Mouse (Mus musculus) heart, embryonic 14.5 days (tissue): ENCODE results near the gene Ptprf. TPM values are rescaled to one million over a fixed set of nuclear protein-coding genes. Genes with fewer than 3 reads are reported as not detected.

Experiments
- ATAC-seq: fragments of 200-750 bp; cut with Nextera tagmentation; 2 replicates; pipeline ENCODE4 v1.8.0; 2017; ENCODE audit warnings: low read depth, moderate TSS enrichment; ENCODE audit not compliant: insufficient number of reproducible peaks, insufficient read depth, low FRiP score
- H3K27ac ChIP-seq, 2 experiments: fragments of 200-500 bp in 1 of 2; fragments of 300-500 bp in 1 of 2; sonication (generic) in 1 of 2; replicated peaks in 1 of 2; 2 replicates each; pipeline ENCODE4 v1.5.1; 2012 to 2014; ENCODE audit warnings: low read depth in 2 of 2, low read length in 2 of 2, control low read depth in 1 of 2, mild to moderate bottlenecking in 1 of 2, mixed read lengths in 1 of 2; ENCODE audit not compliant: control insufficient read depth in 1 of 2, insufficient read depth in 1 of 2
- H3K27me3 ChIP-seq: fragments of 300-500 bp; sonication (generic); 2 replicates; pipeline ENCODE4 v1.6.1; 2014; ENCODE audit warnings: mild to moderate bottlenecking, low read length, control low read depth; ENCODE audit not compliant: control insufficient read depth, insufficient read depth
- H3K36me3 ChIP-seq: fragments of 300-500 bp; sonication (generic); 2 replicates; pipeline ENCODE4 v1.6.1; 2014; ENCODE audit warnings: mild to moderate bottlenecking, control low read depth, low read length, mixed read lengths; ENCODE audit not compliant: control insufficient read depth, insufficient read depth
- H3K4me1 ChIP-seq, 2 experiments: fragments of 200-500 bp in 1 of 2; fragments of 300-500 bp in 1 of 2; sonication (generic) in 1 of 2; 2 replicates each; pipeline ENCODE4 v1.6.1; 2012 to 2014; ENCODE audit warnings: low read length in 2 of 2, control low read depth in 1 of 2, mixed read lengths in 1 of 2; ENCODE audit not compliant: control insufficient read depth in 2 of 2, insufficient read depth in 2 of 2
- H3K4me2 ChIP-seq: fragments of 300-500 bp; sonication (generic); 2 replicates; pipeline ENCODE4 v1.6.1; 2014; ENCODE audit warnings: mild to moderate bottlenecking, low read length
- H3K4me3 ChIP-seq, 2 experiments: fragments of 200-500 bp in 1 of 2; fragments of 300-500 bp in 1 of 2; sonication (generic) in 1 of 2; 2 replicates each; pipeline ENCODE4 v1.5.1; 2012 to 2014; ENCODE audit warnings: low read length in 2 of 2, mild to moderate bottlenecking in 2 of 2, control low read depth in 1 of 2, low read depth in 1 of 2, moderate library complexity in 1 of 2; ENCODE audit not compliant: control insufficient read depth in 1 of 2, insufficient read depth in 1 of 2
- H3K9ac ChIP-seq: fragments of 300-500 bp; sonication (generic); 2 replicates; pipeline ENCODE4 v1.6.1; 2014; ENCODE audit warnings: mild to moderate bottlenecking, low read length
- H3K9me3 ChIP-seq: fragments of 300-500 bp; sonication (generic); 2 replicates; pipeline ENCODE4 v1.6.1; 2016; ENCODE audit warnings: low read length, control low read depth; ENCODE audit not compliant: control insufficient read depth
- WGBS: fragments of 180-500 bp; shearing (Covaris S2); extraction: QIAGEN DNeasy Blood & Tissue Kit; methylation state at CpG from one replicate; pipeline ENCODE4 v1.1.7; 2014; 5-methylcytosine and 5-hydroxymethylcytosine counted together
- microRNA-seq: library from miRNA; unstranded; fragments of <30 nt; microRNA quantifications from one replicate; pipeline ENCODE4, GENCODE M21; 2016
- polyA plus RNA-seq: library from polyadenylated mRNA; unstranded; fragments of >200 nt; fragmentation: Nextera tagmentation; extraction: Ambion mirVana; gene quantifications from 2 replicates; pipeline ENCODE4 v1.2.1, GENCODE M21; 2014

The Ptprf gene
- polyA plus RNA-seq, 1 experiment from 2014 or later: 19.7 TPM

GRCm38 (mm10) chr4:118178952-118179466 is 112.2 kb downstream of the Ptprf start:
- Histone ChIP-seq H3K36me3 (peaks cover 34% of the 10 kb centered on the region), H3K9ac (peak overlapping the region; percentile 94), H3K4me3 (peak overlapping the region; percentile 90), H3K4me2 (peak overlapping the region; percentile 82), H3K4me1 (peaks cover 3 to 8% of the 10 kb centered on the region in 2 experiments), H3K27me3 (no peaks in the 10 kb centered on the region), H3K9me3 (no peaks in the 10 kb centered on the region), H3K27ac (peak overlapping the region; percentile 50 to 96; a peak in 3 of 4 replicates)
- no peak for ATAC-seq
- WGBS: 1% methylated on average over 12 of the region's 12 CpGs

GRCm38 (mm10) chr4:118172461-118172860 is 118.7 kb downstream of the Ptprf start:
- no peak overlapping the region for H3K27ac ChIP-seq
- 95% methylated on average over 12 of the region's 12 CpGs for WGBS

GRCm38 (mm10) chr4:118171006-118171405 is 120.2 kb downstream of the Ptprf start:
- Histone ChIP-seq H3K4me3 (no peak overlapping the region), H3K27ac (no peak overlapping the region), H3K9ac (no peak overlapping the region), H3K36me3 (peaks cover 100% of the 10 kb centered on the region), H3K9me3 (no peaks in the 10 kb centered on the region), H3K4me2 (no peak overlapping the region), H3K27me3 (no peaks in the 10 kb centered on the region), H3K4me1 (no peaks in the 10 kb centered on the region)
- 88% methylated on average over 9 of the region's 9 CpGs for WGBS
- ATAC-seq: no peak

More at GRCm38 (mm10) chr4:118172461-118172860, 118.7 kb downstream of the Ptprf start:
- Histone ChIP-seq H3K9me3 (no peaks in the 10 kb centered on the region), H3K27me3 (no peaks in the 10 kb centered on the region), H3K4me1 (no peaks in the 10 kb centered on the region), H3K4me2 (no peak overlapping the region), H3K9ac (no peak overlapping the region), H3K4me3 (no peak overlapping the region), H3K36me3 (peaks cover 99% of the 10 kb centered on the region)
- no peak for ATAC-seq

GRCm38 (mm10) chr4:118162123-118162522 is 129.1 kb downstream of the Ptprf start:
- Histone ChIP-seq H3K27me3 (no peaks in the 10 kb centered on the region), H3K27ac (no peak overlapping the region), H3K4me3 (no peak overlapping the region), H3K36me3 (peaks cover 96% of the 10 kb centered on the region), H3K4me1 (no peaks in the 10 kb centered on the region), H3K9ac (no peak overlapping the region), H3K4me2 (no peak overlapping the region), H3K9me3 (no peaks in the 10 kb centered on the region)
- no peak for ATAC-seq
- 90% methylated on average over 12 of the region's 12 CpGs for WGBS

Small RNA genes within 50 kb of the gene (microRNA-seq; reads per million reads assigned to microRNA genes)
- 0.84 reads per million for gene Mir7226

Other genes starting within 250 kb of the Ptprf start
- 4.4 and 6.2 TPM in 2 replicates for gene St3gal3, start 156.5 kb downstream of the Ptprf start, polyA plus RNA-seq
- gene Kdm4a, start 111.4 kb downstream of the Ptprf start, polyA plus RNA-seq: 26.7 TPM in 2 replicates
- 7.1 and 7.6 TPM in 2 replicates for gene Szt2, start 117.9 kb upstream of the Ptprf start, polyA plus RNA-seq
- gene Med8, start 117.9 kb upstream of the Ptprf start, polyA plus RNA-seq: 63.6 and 69.4 TPM in 2 replicates
- gene Elovl1, start 136.7 kb upstream of the Ptprf start, polyA plus RNA-seq: 60.2 and 60.3 TPM in 2 replicates
- gene Cdc20, start 145.9 kb upstream of the Ptprf start, polyA plus RNA-seq: 150 and 165 TPM in 2 replicates
- 1.0 and 1.7 TPM in 2 replicates for gene Mpl, start 166.1 kb upstream of the Ptprf start, polyA plus RNA-seq
- 38.1 and 48.7 TPM in 2 replicates for gene Tie1, start 198.7 kb upstream of the Ptprf start, polyA plus RNA-seq
- gene 2610528J11Rik, start 235.6 kb upstream of the Ptprf start, polyA plus RNA-seq: not detected in 2 replicates